Comparison of ENCODE assay signal across 9 mouse cellular contexts in the genomic region with DNA sequence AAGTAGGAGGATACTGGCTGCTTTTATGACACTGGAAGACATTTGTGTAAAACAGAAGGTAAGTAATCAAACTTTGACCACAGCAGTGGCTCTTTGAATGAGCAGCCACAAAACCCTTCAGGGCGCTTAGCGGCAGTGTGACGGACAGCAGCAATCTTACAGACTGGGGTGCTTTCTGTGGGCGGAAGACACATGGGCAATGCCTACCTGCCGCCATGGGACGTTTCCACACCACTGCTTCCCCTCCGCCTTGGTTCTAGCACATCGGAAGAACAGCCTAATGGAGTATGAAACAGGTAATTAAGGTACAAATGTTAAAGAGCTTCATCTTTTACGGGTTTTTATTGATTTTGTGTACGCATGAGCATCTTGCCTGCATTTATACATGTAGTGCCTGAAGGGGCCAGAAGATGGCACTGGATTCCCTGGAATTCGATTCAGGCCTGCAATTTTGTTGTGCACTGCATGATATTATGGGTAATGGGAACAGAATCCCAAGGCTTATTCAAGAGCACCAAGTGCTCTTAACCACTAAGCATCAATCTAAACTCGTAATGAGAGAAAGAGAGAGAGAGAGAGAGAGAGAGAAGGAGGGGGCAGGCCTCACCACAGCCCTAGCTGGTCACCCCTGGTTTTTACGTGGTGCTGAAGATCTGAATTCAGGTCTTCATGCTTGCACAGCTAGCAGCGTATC. TPM values are rescaled to one million over a fixed set of nuclear protein-coding genes. Genes with fewer than 3 reads are reported as not detected.
DNase-seq lines count a peak whose midpoint lies in the region; ATAC-seq and TF ChIP-seq lines count a peak whose summit lies in the region.
"Had no signal": no experiment of that assay in that cellular context is flagged by ENCODE, and none has a peak within 500 bp of the region (broad histone marks: within the 10 kb centered on the region; RNA-seq: fewer than 3 reads in every experiment).

No protein-coding gene starts in this region.

- H3K36me3 ChIP-seq in intestine, embryonic 14.5 days (ENCODE audit: control insufficient read depth, insufficient read depth, low read length), result peaks cover 57% of the 10 kb centered on the region
- peaks cover 9% of the 10 kb centered on the region; the same call in 1 of the 2 replicates for H3K36me3 ChIP-seq in intestine, embryonic 16.5 days (ENCODE audit: control insufficient read depth, insufficient read depth, low read length)
- peaks cover 38% of the 10 kb centered on the region for H3K36me3 ChIP-seq in ES-E14 (ENCODE audit: control insufficient read depth, insufficient read depth, low read length, poor library complexity, severe bottlenecking)
- H3K36me3 ChIP-seq in hindbrain, embryonic 10.5 days, result peaks cover 74% of the 10 kb centered on the region

- intact Hi-C loops in left cerebral cortex, postnatal 14 days (cut with DNase I), result loop anchor here (5.0 kb wide), 1 partner anchor 197 kb away; no protein-coding TSS in a partner anchor

- H3K4me1 ChIP-seq in intestine, embryonic 14.5 days (replicated peaks; ENCODE audit: control insufficient read depth, insufficient read depth, low read length), result peaks cover 5% of the 10 kb centered on the region; the same call in 1 of the 2 replicates
- H3K4me1 ChIP-seq in intestine, embryonic 16.5 days (ENCODE audit: control insufficient read depth, insufficient read depth, low read length), result no peaks in the 10 kb centered on the region
- no peaks in the 10 kb centered on the region for H3K4me1 ChIP-seq in ES-E14 (ENCODE audit: control insufficient read depth in 2 of 2, insufficient read depth in 2 of 2, low read length in 2 of 2, poor library complexity in 1 of 2)
- peaks cover 5% of the 10 kb centered on the region; the same call in 1 of the 2 replicates for H3K4me1 ChIP-seq in hindbrain, embryonic 10.5 days (replicated peaks)

- no peak overlapping the region for H3K9ac ChIP-seq in intestine, embryonic 14.5 days (ENCODE audit: low read length)
- H3K9ac ChIP-seq in intestine, embryonic 16.5 days (ENCODE audit: low read depth, low read length), result no peak overlapping the region
- 0 out of 2 replicates have a peak overlapping the region, but pooled peaks have one; percentile 5 for H3K9ac ChIP-seq in ES-E14 (ENCODE audit: insufficient read depth, low read depth, low read length, poor library complexity, severe bottlenecking)
- H3K9ac ChIP-seq: embryonic facial prominence, embryonic 15.5 days had no signal

- peak; percentile 67 for DNase-seq in intestine, embryonic 14.5 days (ENCODE audit: low spot score)
- DNase-seq in ES-E14 (ENCODE audit: low read depth, low spot score), result peak; percentile 25
- DNase-seq in cerebellum, postnatal 10 days, result peak; percentile 74 to 81
- DNase-seq in hindbrain, embryonic 10.5 days (ENCODE audit: low spot score), result peak; percentile 39
- peak; percentile 72 to 74 for DNase-seq in left cerebral cortex, postnatal 14 days (ENCODE audit: low spot score in 2 of 2)
- DNase-seq in retina, adult 2 months (ENCODE audit: low read depth, low spot score), result peak; percentile 11
- DNase-seq in ovary, postnatal 36 days (ENCODE audit: low spot score), result no peak

- H3K9me3 ChIP-seq in intestine, embryonic 14.5 days (ENCODE audit: control insufficient read depth, low read length), result no peaks in the 10 kb centered on the region
- no peaks in the 10 kb centered on the region for H3K9me3 ChIP-seq in intestine, embryonic 16.5 days (ENCODE audit: control insufficient read depth, low read length)
- no peaks in the 10 kb centered on the region for H3K9me3 ChIP-seq in ES-E14 (ENCODE audit: control insufficient read depth, insufficient read depth, low read depth, low read length)
- no peaks in the 10 kb centered on the region for H3K9me3 ChIP-seq in hindbrain, embryonic 10.5 days
- H3K9me3 ChIP-seq: embryonic facial prominence, embryonic 15.5 days had no signal

- no peak overlapping the region for H3K27ac ChIP-seq in intestine, embryonic 14.5 days (ENCODE audit: low read depth)
- H3K27ac ChIP-seq in intestine, embryonic 16.5 days (ENCODE audit: low read length), result no peak overlapping the region
- H3K27ac ChIP-seq in ES-E14 (ENCODE audit: insufficient read depth, low read depth, low read length, poor library complexity, severe bottlenecking), result no peak overlapping the region
- H3K27ac ChIP-seq in hindbrain, embryonic 10.5 days, result no peak overlapping the region
- H3K27ac ChIP-seq: embryonic facial prominence, embryonic 15.5 days had no signal

- H3K27me3 ChIP-seq in intestine, embryonic 14.5 days (replicated peaks; ENCODE audit: control insufficient read depth, insufficient read depth, low read length), result no peaks in the 10 kb centered on the region
- H3K27me3 ChIP-seq in intestine, embryonic 16.5 days (replicated peaks; ENCODE audit: control insufficient read depth, insufficient read depth, low read length), result no peaks in the 10 kb centered on the region
- no peaks in the 10 kb centered on the region for H3K27me3 ChIP-seq in hindbrain, embryonic 10.5 days (ENCODE audit: insufficient read depth, poor library complexity, severe bottlenecking)
- H3K27me3 ChIP-seq: embryonic facial prominence, embryonic 15.5 days had no signal

- H3K4me2 ChIP-seq in intestine, embryonic 14.5 days (ENCODE audit: low read length), result no peak overlapping the region
- H3K4me2 ChIP-seq in intestine, embryonic 16.5 days (ENCODE audit: low read depth, low read length), result no peak overlapping the region
- H3K4me2 ChIP-seq: embryonic facial prominence, embryonic 15.5 days had no signal

- no peak overlapping the region for H3K4me3 ChIP-seq in intestine, embryonic 14.5 days (ENCODE audit: low read depth, low read length)
- no peak overlapping the region for H3K4me3 ChIP-seq in intestine, embryonic 16.5 days (ENCODE audit: low read length)
- no peak overlapping the region for H3K4me3 ChIP-seq in ES-E14 (ENCODE audit: insufficient read depth in 1 of 2, low read depth in 1 of 2, low read length in 2 of 2, poor library complexity in 1 of 2, severe bottlenecking in 1 of 2)
- no peak overlapping the region for H3K4me3 ChIP-seq in hindbrain, embryonic 10.5 days
- H3K4me3 ChIP-seq: embryonic facial prominence, embryonic 15.5 days had no signal

- WGBS in intestine, embryonic 14.5 days, result 84% methylated on average over 14 of the region's 14 CpGs
- 80% methylated on average over 14 of the region's 14 CpGs for WGBS in intestine, embryonic 16.5 days
- 81% methylated on average over 14 of the region's 14 CpGs for WGBS in hindbrain, embryonic 10.5 days

- no peak for ATAC-seq in intestine, embryonic 14.5 days (replicated peaks; ENCODE audit: low FRiP score, low TSS enrichment, low read depth)
- no peak for ATAC-seq in intestine, embryonic 16.5 days

- in situ Hi-C loops in ES-E14 (cut with MboI; ENCODE audit: low sequenced_read_pairs in 2 of 2, unreplicated experiment in 2 of 2), result loop anchor here (25.0 kb wide), 3 partner anchors 498 to 848 kb away; no protein-coding TSS in a partner anchor

TF ChIP-seq in ES-E14, 5 proteins besides CTCF, POLR2A, EP300 and RAD21:
- 0 out of 2 replicates have a peak, but pooled peaks have one; percentile 12 for TF ChIP-seq ZC3H11A (IDR thresholded peaks at IDR 0.05; ENCODE audit: borderline replicate concordance, low read depth, low read length)
- TF ChIP-seq HCFC1 (IDR thresholded peaks at IDR 0.05; ENCODE audit: borderline replicate concordance, insufficient read depth, low read length), result no peak

RNA-seq across cellular contexts. Expression of gene Ttf2, which starts 5.5 kb away (rescaled TPM):
- 16.2 and 21.5 TPM in 2 replicates for polyA plus RNA-seq in intestine, embryonic 14.5 days (2014; fragmentation: Nextera tagmentation; extraction: Ambion mirVana)
- 8.9 and 10.5 TPM in 2 replicates for polyA plus RNA-seq in intestine, embryonic 16.5 days (2015; fragmentation: Nextera tagmentation; extraction: Ambion mirVana)
- 39.0 and 50.5 TPM in 2 replicates for total RNA-seq in ES-E14 (2012; rRNA removed)
- polyA plus RNA-seq in hindbrain, embryonic 10.5 days (2016; fragmentation: Nextera tagmentation; extraction: Ambion mirVana), result 24.3 and 28.1 TPM in 2 replicates
- 1 to 10 TPM; 1.4 to 1.7 TPM for total RNA-seq in left cerebral cortex, postnatal 14 days (2021)

RNA-seq across cellular contexts. Expression of gene Trim45, which starts 42.0 kb away (rescaled TPM):
- polyA plus RNA-seq in intestine, embryonic 14.5 days (2014; fragmentation: Nextera tagmentation; extraction: Ambion mirVana), result 4.5 and 5.9 TPM in 2 replicates
- 4.3 and 4.4 TPM in 2 replicates for polyA plus RNA-seq in intestine, embryonic 16.5 days (2015; fragmentation: Nextera tagmentation; extraction: Ambion mirVana)
- 4.8 and 5.5 TPM in 2 replicates for total RNA-seq in ES-E14 (2012; rRNA removed)
- 5.0 and 7.9 TPM in 2 replicates for polyA plus RNA-seq in hindbrain, embryonic 10.5 days (2016; fragmentation: Nextera tagmentation; extraction: Ambion mirVana)
- 1 to 10 TPM; 7.3 to 8.2 TPM for total RNA-seq in left cerebral cortex, postnatal 14 days (2021)
